Mouse (Mus musculus): ENCODE results near the gene Wars. TPM values are rescaled to one million over a fixed set of nuclear protein-coding genes. Genes with fewer than 3 reads are reported as not detected.
A peak's percentile ranks its signal among the peaks of the same experiment; 100 is the strongest.

Wars gene
- polyA plus RNA-seq, 1 experiment from 2014 or later = 140 TPM

DNA sequence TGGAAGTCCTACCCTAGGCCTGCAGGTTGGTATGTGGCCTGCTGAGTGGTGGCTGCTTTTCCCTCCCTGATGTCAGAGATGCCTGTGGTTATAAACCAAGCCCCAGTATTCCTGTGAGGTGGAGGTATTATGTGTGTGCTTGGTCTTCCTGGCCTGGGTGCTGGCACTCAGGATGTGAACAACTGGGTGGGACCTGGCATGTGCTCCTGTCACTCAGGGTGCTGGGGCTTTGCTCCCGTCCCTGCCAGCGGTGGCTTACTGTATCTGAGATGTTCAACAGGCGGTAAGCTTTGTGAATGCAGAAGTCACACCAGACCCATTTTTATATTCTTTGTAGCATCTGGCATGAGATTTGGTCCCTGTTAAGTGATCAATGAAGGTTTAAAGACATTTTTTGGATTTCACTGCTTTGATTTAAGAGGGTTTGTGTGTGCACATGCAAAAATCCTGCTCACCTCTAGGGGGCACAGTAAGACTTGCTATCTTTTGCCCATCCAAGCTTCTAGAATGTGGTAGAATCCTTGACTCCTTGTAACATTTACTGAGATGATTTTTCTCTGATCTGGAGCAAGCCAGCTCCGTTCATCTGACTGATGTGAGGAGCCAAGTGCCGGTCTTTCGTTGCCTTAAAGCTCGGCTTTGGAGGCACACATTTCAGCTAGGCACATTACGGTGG is 9.8 kb upstream of the Wars start:
- Histone ChIP-seq H3K4me3 (ENCODE audit: low read depth, low read length) (no peak overlapping the region), H3K27ac (ENCODE audit: low read depth, low read length) (no peak overlapping the region)

DNA sequence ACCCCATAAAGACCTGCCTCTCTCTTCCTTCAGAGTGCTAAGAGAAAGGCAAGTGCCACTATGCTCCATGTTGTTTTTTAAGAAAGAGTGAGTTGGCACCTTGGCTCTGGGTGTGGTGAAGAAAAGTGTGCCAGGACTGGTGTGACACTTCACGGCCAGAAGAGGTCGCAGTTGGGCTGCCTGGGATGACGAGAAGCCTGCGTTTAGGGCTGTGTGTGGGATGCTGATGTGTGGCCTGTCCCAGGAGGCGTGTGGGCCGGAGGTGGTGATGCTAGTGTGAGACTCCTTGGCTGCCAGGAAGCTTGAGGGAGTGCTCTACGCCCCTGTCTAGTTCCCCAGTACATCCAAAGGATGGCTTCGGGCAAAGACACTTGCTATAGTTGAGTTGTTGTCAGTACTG is 9.0 kb upstream of the Wars start:
- WGBS = 24% methylated on average over 8 of the region's 8 CpGs
- peak; percentile 82 for DNase-seq (ENCODE audit: low spot score)
- no peak overlapping the region for H3K27ac ChIP-seq (ENCODE audit: low read depth, low read length)
- no peak overlapping the region for H3K4me3 ChIP-seq (ENCODE audit: low read depth, low read length)
- peak; percentile 57 for ATAC-seq (replicated peaks; ENCODE audit: low FRiP score)
- H3K27me3 ChIP-seq (ENCODE audit: control insufficient read depth, insufficient read depth, low read length) = no peaks in the 10 kb centered on the region
- H3K4me1 ChIP-seq (replicated peaks; ENCODE audit: control insufficient read depth, insufficient read depth, low read length) = peaks cover 5% of the 10 kb centered on the region; the same call in 1 of the 2 replicates
- H3K9ac ChIP-seq (ENCODE audit: low read length) = no peak overlapping the region
- H3K36me3 ChIP-seq (ENCODE audit: control insufficient read depth, insufficient read depth, low read length) = no peaks in the 10 kb centered on the region
- H3K4me2 ChIP-seq (ENCODE audit: low read depth, low read length, severe bottlenecking) = no peak overlapping the region
- H3K9me3 ChIP-seq (ENCODE audit: control insufficient read depth, low read length) = no peaks in the 10 kb centered on the region

More for the DNA sequence above, 9.8 kb upstream of the Wars start:
- Histone ChIP-seq H3K27me3 (ENCODE audit: control insufficient read depth, insufficient read depth, low read length) (no peaks in the 10 kb centered on the region), H3K4me2 (ENCODE audit: low read depth, low read length, severe bottlenecking) (no peak overlapping the region), H3K4me1 (replicated peaks; ENCODE audit: control insufficient read depth, insufficient read depth, low read length) (peaks cover 5% of the 10 kb centered on the region; the same call in 1 of the 2 replicates), H3K9me3 (ENCODE audit: control insufficient read depth, low read length) (no peaks in the 10 kb centered on the region), H3K36me3 (ENCODE audit: control insufficient read depth, insufficient read depth, low read length) (no peaks in the 10 kb centered on the region), H3K9ac (ENCODE audit: low read length) (no peak overlapping the region)
- DNase-seq (ENCODE audit: low spot score) (peak; percentile 71), ATAC-seq (replicated peaks; ENCODE audit: low FRiP score) (no peak)
- WGBS = 83% methylated on average over 8 of the region's 8 CpGs

DNA sequence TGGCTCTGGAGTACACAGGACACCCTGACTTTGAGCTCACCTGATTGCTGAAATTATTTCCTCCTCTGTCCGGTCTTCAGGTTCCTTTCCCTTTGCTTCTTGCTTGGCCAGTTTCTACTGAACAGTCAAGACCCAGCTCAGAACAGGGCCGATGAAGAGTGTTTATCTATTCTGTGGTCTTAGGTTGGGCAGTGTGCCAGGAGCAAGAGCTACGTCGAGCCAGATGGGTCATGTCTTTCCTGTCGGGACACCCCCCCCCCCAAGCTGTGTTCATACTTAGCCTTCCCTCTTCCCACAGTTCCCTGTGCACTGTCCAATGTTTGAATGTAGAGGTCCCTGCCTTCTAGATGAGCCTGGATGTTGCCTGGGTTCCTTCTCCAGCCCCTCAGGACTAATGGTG is 7.4 kb upstream of the Wars start:
- ATAC-seq (replicated peaks; ENCODE audit: low FRiP score) = no peak
- WGBS = 89% methylated on average over 5 of the region's 5 CpGs

GRCm38 (mm10) chr12:108896006-108896405 is 2.0 kb upstream of the Wars start:
- DNase-seq (ENCODE audit: low spot score) (no peak), ATAC-seq (replicated peaks; ENCODE audit: low FRiP score) (no peak)
- whole genome bisulfite sequencing = 81% methylated on average over 3 of the region's 3 CpGs

More for the DNA sequence above, 7.4 kb upstream of the Wars start:
- no peaks in the 10 kb centered on the region for H3K9me3 ChIP-seq (ENCODE audit: control insufficient read depth, low read length)
- H3K4me3 ChIP-seq (ENCODE audit: low read depth, low read length) = no peak overlapping the region
- H3K4me2 ChIP-seq (ENCODE audit: low read depth, low read length, severe bottlenecking) = no peak overlapping the region
- no peak for DNase-seq (ENCODE audit: low spot score)
- no peaks in the 10 kb centered on the region for H3K27me3 ChIP-seq (ENCODE audit: control insufficient read depth, insufficient read depth, low read length)
- H3K36me3 ChIP-seq (ENCODE audit: control insufficient read depth, insufficient read depth, low read length) = no peaks in the 10 kb centered on the region
- no peak overlapping the region for H3K27ac ChIP-seq (ENCODE audit: low read depth, low read length)
- H3K4me1 ChIP-seq (replicated peaks; ENCODE audit: control insufficient read depth, insufficient read depth, low read length) = peaks cover 2% of the 10 kb centered on the region; the same call in 1 of the 2 replicates
- no peak overlapping the region for H3K9ac ChIP-seq (ENCODE audit: low read length)

DNA sequence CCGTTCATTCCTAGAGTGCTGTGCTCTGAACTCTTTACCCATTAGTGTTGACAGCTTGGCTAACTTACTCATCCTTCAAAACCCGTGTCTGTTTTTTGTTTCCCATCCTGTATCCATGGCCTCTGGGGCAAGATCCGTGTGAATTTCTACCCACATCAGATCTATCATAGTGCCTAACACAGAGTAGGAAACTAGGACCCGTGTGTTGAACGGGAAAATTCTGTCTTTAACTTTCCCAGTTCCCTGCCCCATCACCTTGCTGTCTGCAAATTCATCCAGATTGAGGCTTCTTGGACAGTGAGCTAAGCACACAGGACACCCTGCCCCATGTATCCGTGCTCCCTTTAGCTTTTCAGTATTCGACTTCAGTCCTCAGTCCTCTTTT is 450 bp upstream of the Wars start:
- Histone ChIP-seq H3K9ac (ENCODE audit: low read length) (peak overlapping the region; percentile 83), H3K27ac (ENCODE audit: low read depth, low read length) (no peak overlapping the region), H3K9me3 (ENCODE audit: control insufficient read depth, low read length) (no peaks in the 10 kb centered on the region), H3K4me3 (ENCODE audit: low read depth, low read length) (peak overlapping the region; percentile 91), H3K27me3 (ENCODE audit: control insufficient read depth, insufficient read depth, low read length) (no peaks in the 10 kb centered on the region), H3K4me1 (replicated peaks; ENCODE audit: control insufficient read depth, insufficient read depth, low read length) (peaks cover 10% of the 10 kb centered on the region), H3K4me2 (ENCODE audit: low read depth, low read length, severe bottlenecking) (peak overlapping the region; percentile 81), H3K36me3 (ENCODE audit: control insufficient read depth, insufficient read depth, low read length) (no peaks in the 10 kb centered on the region; the same call in 1 of the 2 replicates)
- ATAC-seq (replicated peaks; ENCODE audit: low FRiP score) = peak; percentile 44; the same call in 1 of the 2 replicates
- WGBS = 2% methylated on average over 7 of the region's 7 CpGs
- no peak for DNase-seq (ENCODE audit: low spot score)

More at GRCm38 (mm10) chr12:108896006-108896405, 2.0 kb upstream of the Wars start:
- Histone ChIP-seq H3K27me3 (ENCODE audit: control insufficient read depth, insufficient read depth, low read length) (no peaks in the 10 kb centered on the region), H3K4me1 (replicated peaks; ENCODE audit: control insufficient read depth, insufficient read depth, low read length) (peaks cover 10% of the 10 kb centered on the region), H3K4me3 (ENCODE audit: low read depth, low read length) (no peak overlapping the region), H3K9ac (ENCODE audit: low read length) (no peak overlapping the region), H3K36me3 (ENCODE audit: control insufficient read depth, insufficient read depth, low read length) (no peaks in the 10 kb centered on the region), H3K4me2 (ENCODE audit: low read depth, low read length, severe bottlenecking) (no peak overlapping the region), H3K9me3 (ENCODE audit: control insufficient read depth, low read length) (no peaks in the 10 kb centered on the region), H3K27ac (ENCODE audit: low read depth, low read length) (no peak overlapping the region)

DNA sequence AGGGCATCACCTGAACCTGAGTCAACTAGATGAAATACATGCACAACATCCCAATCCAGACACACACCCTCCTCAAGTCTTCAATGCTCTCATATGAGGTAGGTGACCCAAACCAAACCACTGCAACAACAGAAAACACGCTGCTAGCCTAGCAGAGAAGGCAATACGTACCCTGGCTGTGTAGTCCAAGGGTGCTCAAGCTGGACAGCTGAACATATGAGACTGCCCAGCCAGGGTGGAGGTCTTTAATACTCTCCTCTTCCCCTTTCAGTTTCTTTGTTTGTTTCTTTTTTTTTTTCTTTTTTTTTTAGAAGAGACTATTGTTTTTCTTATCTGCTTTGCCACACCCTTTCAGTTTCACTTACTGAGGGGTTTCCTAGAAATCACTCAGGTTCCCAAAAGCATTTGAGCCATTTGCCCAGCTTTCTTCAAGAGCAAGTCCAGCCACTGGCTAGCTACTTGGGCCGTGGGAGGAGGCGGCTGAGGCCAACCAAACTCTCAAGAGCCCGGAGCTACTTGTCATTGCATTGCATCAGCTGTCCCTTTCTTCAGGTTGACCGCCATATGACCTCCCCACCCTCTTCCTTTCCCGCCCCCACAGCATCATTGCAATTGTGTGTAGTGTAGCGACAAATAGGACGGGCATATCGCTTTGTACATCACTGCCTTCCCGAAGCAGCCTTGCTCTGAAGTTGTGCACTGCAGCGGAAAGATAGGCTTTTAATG is 822 bp downstream of the Wars start, which contains the start of gene Wdr25:
Wdr25 (plus strand) TSS at position 643 of the 726 bp plus-strand sequence.
- 21% methylated on average over 12 of the region's 12 CpGs for WGBS
- H3K9ac ChIP-seq (ENCODE audit: low read length) = peak within 1 kb of the TSS; percentile 83
- no peaks in the 10 kb centered on the region; the same call in 1 of the 2 replicates for H3K36me3 ChIP-seq (ENCODE audit: control insufficient read depth, insufficient read depth, low read length)
- H3K4me1 ChIP-seq (replicated peaks; ENCODE audit: control insufficient read depth, insufficient read depth, low read length) = peaks cover 10% of the 10 kb centered on the region
- peak within 1 kb of the TSS; percentile 91 for H3K4me3 ChIP-seq (ENCODE audit: low read depth, low read length)
- H3K4me2 ChIP-seq (ENCODE audit: low read depth, low read length, severe bottlenecking) = peak within 1 kb of the TSS; percentile 84
- no peak for DNase-seq (ENCODE audit: low spot score)
- H3K9me3 ChIP-seq (ENCODE audit: control insufficient read depth, low read length) = no peaks in the 10 kb centered on the region
- ATAC-seq (replicated peaks; ENCODE audit: low FRiP score) = no peak
- no peaks in the 10 kb centered on the region for H3K27me3 ChIP-seq (ENCODE audit: control insufficient read depth, insufficient read depth, low read length)
- no peak within 1 kb of the TSS for H3K27ac ChIP-seq (ENCODE audit: low read depth, low read length)

GRCm38 (mm10) chr12:108888632-108889031 is 5.3 kb downstream of the Wars start:
- ATAC-seq (replicated peaks; ENCODE audit: low FRiP score) (no peak), DNase-seq (ENCODE audit: low spot score) (no peak)
- Histone ChIP-seq H3K27me3 (ENCODE audit: control insufficient read depth, insufficient read depth, low read length) (no peaks in the 10 kb centered on the region), H3K9ac (ENCODE audit: low read length) (no peak overlapping the region), H3K9me3 (ENCODE audit: control insufficient read depth, low read length) (no peaks in the 10 kb centered on the region), H3K27ac (ENCODE audit: low read depth, low read length) (no peak overlapping the region), H3K4me1 (replicated peaks; ENCODE audit: control insufficient read depth, insufficient read depth, low read length) (peaks cover 10% of the 10 kb centered on the region), H3K36me3 (ENCODE audit: control insufficient read depth, insufficient read depth, low read length) (no peaks in the 10 kb centered on the region; the same call in 1 of the 2 replicates), H3K4me3 (ENCODE audit: low read depth, low read length) (no peak overlapping the region), H3K4me2 (ENCODE audit: low read depth, low read length, severe bottlenecking) (no peak overlapping the region)
- 68% methylated on average over 4 of the region's 4 CpGs for WGBS

GRCm38 (mm10) chr12:108887077-108887476 is 6.9 kb downstream of the Wars start:
- no peak overlapping the region for H3K4me3 ChIP-seq (ENCODE audit: low read depth, low read length)
- H3K27me3 ChIP-seq (ENCODE audit: control insufficient read depth, insufficient read depth, low read length) = no peaks in the 10 kb centered on the region
- WGBS = 88% methylated on average over 4 of the region's 4 CpGs
- H3K4me1 ChIP-seq (replicated peaks; ENCODE audit: control insufficient read depth, insufficient read depth, low read length) = no peaks in the 10 kb centered on the region
- H3K4me2 ChIP-seq (ENCODE audit: low read depth, low read length, severe bottlenecking) = no peak overlapping the region
- H3K9ac ChIP-seq (ENCODE audit: low read length) = no peak overlapping the region
- no peaks in the 10 kb centered on the region; the same call in 1 of the 2 replicates for H3K36me3 ChIP-seq (ENCODE audit: control insufficient read depth, insufficient read depth, low read length)
- H3K9me3 ChIP-seq (ENCODE audit: control insufficient read depth, low read length) = no peaks in the 10 kb centered on the region
- ATAC-seq (replicated peaks; ENCODE audit: low FRiP score) (no peak), DNase-seq (ENCODE audit: low spot score) (no peak)
- no peak overlapping the region for H3K27ac ChIP-seq (ENCODE audit: low read depth, low read length)
